Mouse (Mus musculus): ENCODE data around the gene Clic6. TPM values are rescaled to one million over a fixed set of nuclear protein-coding genes. Genes with fewer than 3 reads are reported as not detected.
A peak's percentile ranks its signal among the peaks of the same experiment; 100 is the strongest.

Clic6 gene
- total and polyA plus RNA-seq, 3 experiments: 0.24 to 1.2 TPM; not detected in 1

GRCm38 (mm10) chr16:92451516-92452072 is 33.9 kb upstream of the Clic6 start:
- H3K4me1 ChIP-seq (ENCODE audit: control insufficient read depth in 1 of 2, insufficient read depth in 2 of 2): peaks cover 3 to 24% of the 10 kb centered on the region in 2 experiments; a peak in 2 of 4 replicates
- no peak for DNase-seq (ENCODE audit: extremely low read depth)
- no peak overlapping the region for H3K9ac ChIP-seq (ENCODE audit: insufficient read depth, low read depth)
- H3K9me3 ChIP-seq (replicated peaks; ENCODE audit: low read length): no peaks in the 10 kb centered on the region
- no peak overlapping the region for H3K4me3 ChIP-seq (replicated peaks in 1 of 3; ENCODE audit: low read depth in 2 of 3, low read length in 2 of 3, poor library complexity in 1 of 3)
- dilution Hi-C loops (cut with MboI; ENCODE audit: extremely low pct_ligation_motif_present, extremely low pct_unique_long_range_greater_than_20kb, low sequenced_read_pairs): no loop called here
- no peak overlapping the region for H3K4me2 ChIP-seq (ENCODE audit: insufficient read depth, low read depth, poor library complexity, severe bottlenecking)
- no peaks in the 10 kb centered on the region for H3K79me2 ChIP-seq (replicated peaks; ENCODE audit: control insufficient read depth, extremely low read depth, insufficient read depth, poor library complexity, severe bottlenecking)
- TF ChIP-seq TBP (conservative IDR thresholded peaks at IDR 0.05; ENCODE audit: low read depth, low read length) (no peak), MXI1 (IDR thresholded peaks at IDR 0.05; ENCODE audit: low read depth, low read length) (no peak), HCFC1 (IDR thresholded peaks at IDR 0.05; ENCODE audit: low read depth, low read length) (no peak), GABPA (IDR thresholded peaks at IDR 0.05; ENCODE audit: insufficient replicate concordance, low read depth, low read length) (no peak), CHD2 (IDR thresholded peaks at IDR 0.05; ENCODE audit: low read length) (no peak), SMC3 (IDR thresholded peaks at IDR 0.05; ENCODE audit: low read depth, low read length) (no peak), PAX5 (IDR thresholded peaks at IDR 0.05; ENCODE audit: low read length) (no peak), MAX (IDR thresholded peaks at IDR 0.05; ENCODE audit: low read length) (no peak), POLR2A (IDR thresholded peaks at IDR 0.05; ENCODE audit: low read depth, low read length) (no peak), UBTF (IDR thresholded peaks at IDR 0.05; ENCODE audit: low read depth, low read length) (no peak), USF2 (conservative IDR thresholded peaks at IDR 0.05; ENCODE audit: low read depth, low read length) (no peak), MAZ (IDR thresholded peaks at IDR 0.05; ENCODE audit: low read depth, low read length) (no peak), RAD21 (IDR thresholded peaks at IDR 0.05; ENCODE audit: low read depth, low read length) (no peak), MEF2A (IDR thresholded peaks at IDR 0.05; ENCODE audit: borderline replicate concordance, low read depth, low read length) (no peak)
- in situ Hi-C loops (cut with MboI; ENCODE audit: low pct_ligation_motif_present, low pct_unique_long_range_greater_than_20kb, low sequenced_read_pairs): no loop called here
- H3K27me3 ChIP-seq (replicated peaks): no peaks in the 10 kb centered on the region
- H3K36me3 ChIP-seq (replicated peaks in 1 of 2; ENCODE audit: control insufficient read depth in 1 of 2, insufficient read depth in 1 of 2, low read length in 1 of 2): peaks cover 6 to 61% of the 10 kb centered on the region in 2 experiments
- no peak overlapping the region for H3K27ac ChIP-seq (ENCODE audit: insufficient read depth, low read depth)

DNA sequence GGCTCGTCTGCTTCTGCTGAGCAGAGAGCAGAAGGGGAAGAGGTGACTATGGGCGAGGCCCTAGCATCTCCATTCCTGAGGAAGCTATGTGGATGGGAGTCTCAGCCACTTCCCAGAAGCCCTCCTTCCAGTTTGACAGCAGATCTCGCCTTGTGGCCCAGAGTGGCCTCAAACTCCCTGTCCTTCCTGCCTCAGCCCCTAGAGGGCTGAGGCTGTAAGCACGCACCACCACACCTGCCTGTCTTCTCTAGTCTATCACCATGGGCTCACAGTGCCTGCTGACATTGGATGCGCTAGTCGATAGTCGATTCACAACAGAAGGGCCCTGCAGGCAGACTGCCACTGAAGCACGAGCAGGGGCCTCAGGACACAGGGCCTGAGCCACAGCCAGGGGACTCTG is 32.9 kb upstream of the Clic6 start:
- in situ Hi-C loops (cut with MboI; ENCODE audit: low pct_ligation_motif_present, low pct_unique_long_range_greater_than_20kb, low sequenced_read_pairs): no loop called here
- Histone ChIP-seq H3K4me2 (ENCODE audit: insufficient read depth, low read depth, poor library complexity, severe bottlenecking) (no peak overlapping the region), H3K36me3 (replicated peaks in 1 of 2; ENCODE audit: control insufficient read depth in 1 of 2, insufficient read depth in 1 of 2, low read length in 1 of 2) (peaks cover 6 to 60% of the 10 kb centered on the region in 2 experiments), H3K27ac (ENCODE audit: insufficient read depth, low read depth) (no peak overlapping the region), H3K4me3 (replicated peaks in 1 of 3; ENCODE audit: low read depth in 2 of 3, low read length in 2 of 3, poor library complexity in 1 of 3) (no peak overlapping the region), H3K27me3 (replicated peaks) (no peaks in the 10 kb centered on the region), H3K9me3 (replicated peaks; ENCODE audit: low read length) (no peaks in the 10 kb centered on the region), H3K9ac (ENCODE audit: insufficient read depth, low read depth) (no peak overlapping the region), H3K79me2 (replicated peaks; ENCODE audit: control insufficient read depth, extremely low read depth, insufficient read depth, poor library complexity, severe bottlenecking) (no peaks in the 10 kb centered on the region), H3K4me1 (ENCODE audit: control insufficient read depth in 1 of 2, insufficient read depth in 2 of 2) (peaks cover 8 to 33% of the 10 kb centered on the region in 2 experiments)
- dilution Hi-C loops (cut with MboI; ENCODE audit: extremely low pct_ligation_motif_present, extremely low pct_unique_long_range_greater_than_20kb, low sequenced_read_pairs): no loop called here
- DNase-seq (ENCODE audit: extremely low read depth): no peak
- TF ChIP-seq ZNF384 (IDR thresholded peaks at IDR 0.05; ENCODE audit: low read depth, low read length): no peak
- TF ChIP-seq IRF4 (IDR thresholded peaks at IDR 0.05; ENCODE audit: low read depth, low read length): no peak
- TF ChIP-seq MAX (IDR thresholded peaks at IDR 0.05; ENCODE audit: low read length): no peak
- TF ChIP-seq CTCF (conservative IDR thresholded peaks at IDR 0.05 in 1 of 2, IDR thresholded peaks at IDR 0.05 in 1 of 2; ENCODE audit: low read depth in 2 of 2, low read length in 2 of 2): peak; percentile 29 to 66; a peak in 2 of 4 replicates
- TF ChIP-seq E2F4 (IDR thresholded peaks at IDR 0.05; ENCODE audit: insufficient replicate concordance, low read depth, low read length): no peak
- TF ChIP-seq JUN (IDR thresholded peaks at IDR 0.05; ENCODE audit: insufficient read depth, low read depth, low read length): no peak
- peak; percentile 42 for TF ChIP-seq SMC3 (IDR thresholded peaks at IDR 0.05; ENCODE audit: low read depth, low read length)
- no peak for TF ChIP-seq USF2 (conservative IDR thresholded peaks at IDR 0.05; ENCODE audit: low read depth, low read length)
- TF ChIP-seq ELF1 (IDR thresholded peaks at IDR 0.05; ENCODE audit: low read depth, low read length): no peak
- TF ChIP-seq ZKSCAN1 (IDR thresholded peaks at IDR 0.05; ENCODE audit: borderline replicate concordance, low read depth, low read length): no peak
- peak; percentile 20 for TF ChIP-seq RAD21 (IDR thresholded peaks at IDR 0.05; ENCODE audit: low read depth, low read length)
